Comparison of ENCODE assay signal across 8 mouse cellular contexts in the genomic region with DNA sequence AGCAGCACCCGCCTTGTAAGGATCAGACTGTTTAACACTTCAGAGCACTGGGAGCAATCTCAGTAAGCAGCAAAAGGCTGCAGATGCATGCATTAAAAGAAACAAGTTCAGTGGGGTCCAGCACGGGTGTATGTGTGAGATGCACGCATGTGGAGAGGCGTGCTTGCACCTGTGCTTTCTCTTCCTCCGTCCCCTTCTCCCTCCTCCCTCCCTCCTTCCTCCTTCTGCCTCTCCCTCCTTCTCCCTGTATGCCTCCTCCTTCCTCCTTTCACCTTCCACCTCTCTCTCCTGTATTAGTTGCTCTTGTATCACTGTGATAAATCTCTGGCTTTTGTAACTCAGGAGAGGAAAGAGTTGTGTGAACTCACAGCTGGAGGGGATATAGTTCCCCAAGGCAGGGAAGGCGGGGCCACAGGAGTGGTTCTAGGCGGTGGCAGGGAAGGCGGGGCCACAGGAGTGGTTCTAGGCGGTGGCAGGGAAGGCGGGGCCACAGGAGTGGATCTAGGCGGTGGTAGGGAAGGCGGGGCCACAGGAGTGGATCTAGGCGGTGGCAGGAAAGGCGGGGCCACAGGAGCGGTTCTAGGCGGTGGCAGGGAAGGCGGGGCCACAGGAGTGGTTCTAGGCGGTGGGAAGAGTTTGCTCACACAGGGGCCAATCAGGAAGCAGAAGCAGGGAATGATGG.
DNase-seq lines count a peak whose midpoint lies in the region; ATAC-seq lines count a peak whose summit lies in the region.

No protein-coding gene starts in this region.

- no peaks in the 10 kb centered on the region for H3K36me3 ChIP-seq in intestine, embryonic 15.5 days

- H3K9me3 ChIP-seq in intestine, embryonic 15.5 days = no peaks in the 10 kb centered on the region

- H3K4me2 ChIP-seq in intestine, embryonic 15.5 days (replicated peaks) = peak overlapping the region; percentile 51

- no peak overlapping the region for H3K27ac ChIP-seq in intestine, embryonic 15.5 days

- WGBS in intestine, embryonic 15.5 days = 3% methylated on average over 18 of the region's 18 CpGs

- no peaks in the 10 kb centered on the region for H3K27me3 ChIP-seq in intestine, embryonic 15.5 days (replicated peaks)

- DNase-seq in gastrocnemius, postnatal 25 days = peak; percentile 20
- DNase-seq in gastrocnemius, postnatal 36 days = no peak
- DNase-seq in embryo, embryonic 11 days = peak; percentile 79
- DNase-seq in lung, adult 18-20 months = peak; percentile 56 to 59
- DNase-seq in layer of hippocampus, adult 18-20 months (ENCODE audit: low spot score in 2 of 2) = no peak
- DNase-seq in cerebellum, postnatal 10 days = no peak

- no peak overlapping the region for H3K9ac ChIP-seq in intestine, embryonic 15.5 days

- ATAC-seq in intestine, embryonic 15.5 days = peak; percentile 91
- ATAC-seq in neutrophil, adult 5-6 weeks (ENCODE audit: extremely low read depth, insufficient number of reproducible peaks, low FRiP score, poor library complexity, severe bottlenecking) = peak; percentile 69

- H3K4me3 ChIP-seq in intestine, embryonic 15.5 days (replicated peaks) = peak overlapping the region; percentile 19

- 0 out of 2 replicates have a peak, but pooled peaks cover 4% of the 10 kb centered on the region for H3K4me1 ChIP-seq in intestine, embryonic 15.5 days (replicated peaks)

- intact Hi-C loops in gastrocnemius, postnatal 36 days (cut with DNase I) = no loop called here

Comparison
In these comparisons a context has a peak if more than half of its experiments do, and no peak if none do; other contexts are left out.
1. DNase-seq: peak in gastrocnemius, postnatal 25 days (single experiment), embryo, embryonic 11 days (single experiment) and lung, adult 18-20 months (2 of 2); none in gastrocnemius, postnatal 36 days (0 of 2), layer of hippocampus, adult 18-20 months (0 of 2) and cerebellum, postnatal 10 days (0 of 2).